Mouse (Mus musculus) ovary, postnatal 36 days (tissue): ENCODE results near the gene Ube2j1.
"Not testable (repeated sequence)": the region's sequence is repeated elsewhere in the genome, so short reads cannot be mapped to it uniquely, and the experiment has no call there.

Experiments used
- DNase-seq: peaks from one replicate; pipeline ENCODE4 v3.0.0; 2022; ENCODE audit warnings: low spot score, mixed read lengths

The Ube2j1 gene

DNA sequence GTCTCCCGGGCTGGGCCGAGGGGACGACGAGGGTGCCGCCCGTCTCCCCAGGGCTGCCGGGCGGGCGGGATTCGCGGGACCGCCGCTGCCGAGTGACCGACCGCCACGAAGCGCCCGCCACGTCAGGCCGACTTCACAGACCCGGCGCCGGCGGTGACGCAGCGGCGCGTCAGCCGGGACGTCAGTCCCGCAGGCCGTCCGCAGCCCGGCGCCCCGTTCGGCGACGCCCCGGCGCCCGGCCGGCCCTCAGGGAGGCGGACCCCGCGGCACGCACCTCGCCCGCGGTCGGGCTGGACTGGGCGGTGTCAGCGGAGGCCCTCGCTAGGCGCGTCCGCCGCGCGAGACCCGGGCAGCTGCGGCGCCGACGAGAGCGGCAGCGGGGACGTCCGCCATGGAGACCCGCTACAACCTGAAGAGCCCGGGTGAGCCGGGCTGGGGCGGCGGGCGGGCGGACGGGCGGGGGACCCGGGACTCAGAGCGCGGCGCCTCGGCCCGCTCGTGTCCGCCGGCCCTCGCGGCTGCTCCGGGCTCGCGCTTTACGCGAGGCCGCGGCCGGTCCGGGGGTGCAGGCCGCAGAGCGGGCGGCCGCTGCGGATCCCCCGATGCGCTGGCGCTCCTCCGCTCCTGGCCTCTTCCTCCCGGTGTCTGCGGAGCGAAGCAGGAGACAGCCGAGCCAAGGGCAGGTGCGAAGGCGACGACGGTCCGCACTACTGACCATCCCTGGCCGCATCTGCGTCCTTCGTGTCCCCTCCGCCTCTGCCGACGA lies at the start of gene Ube2j1:
Gene Ube2j1 (plus strand): TSS at position 222 of the 766 bp plus-strand sequence.
- DNase-seq, result peak; percentile 93

- DNase-seq, result no peak
Measured at GRCm38 (mm10) chr4:32981617-32982016, 49.6 kb upstream of the Ube2j1 start.

DNA sequence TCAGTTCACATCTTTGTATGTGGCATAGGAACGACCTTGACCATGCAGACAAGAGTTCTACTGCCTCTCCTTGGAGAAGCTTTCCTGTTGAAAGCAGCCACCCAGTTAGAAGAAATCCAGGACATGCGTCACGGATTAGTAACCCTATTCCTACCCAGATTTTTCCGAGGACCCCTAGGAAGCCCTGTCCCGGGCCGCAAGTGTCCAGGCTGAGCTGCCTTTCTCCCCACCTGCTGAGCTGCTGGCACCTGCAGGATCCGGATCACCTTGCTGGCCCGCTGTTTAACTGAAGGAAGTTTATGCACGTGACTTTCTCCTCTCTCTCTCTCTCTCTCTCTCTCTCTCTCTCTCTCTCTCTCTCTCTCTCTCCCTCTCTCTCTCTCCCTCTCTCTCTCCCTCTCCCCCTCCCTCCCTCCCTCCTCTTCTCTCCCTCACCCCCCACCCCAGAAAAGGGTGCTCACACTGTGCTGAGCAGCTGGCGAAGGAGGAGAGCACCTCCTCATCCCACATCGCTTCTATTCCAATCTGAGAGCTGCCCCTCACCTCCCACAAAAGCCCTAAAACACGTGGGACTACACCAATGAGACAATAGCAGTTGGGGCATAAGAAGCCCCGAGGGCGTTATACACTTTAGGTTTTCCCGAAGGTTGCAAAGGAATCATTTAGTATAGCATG lies 49.0 kb upstream of the Ube2j1 start:
- DNase-seq, result peak; percentile 6

- no peak for DNase-seq
Measured at GRCm38 (mm10) chr4:32982716-32983175, 48.5 kb upstream of the Ube2j1 start, which contains the start of gene Rragd. Gene Rragd (plus strand): TSS chr4:32983037.

- peak; percentile 59 for DNase-seq
Measured at GRCm38 (mm10) chr4:32983176-32984155, 47.8 kb upstream of the Ube2j1 start.

- DNase-seq, result no peak
Measured at GRCm38 (mm10) chr4:32984242-32984641, 47.0 kb upstream of the Ube2j1 start.

DNA sequence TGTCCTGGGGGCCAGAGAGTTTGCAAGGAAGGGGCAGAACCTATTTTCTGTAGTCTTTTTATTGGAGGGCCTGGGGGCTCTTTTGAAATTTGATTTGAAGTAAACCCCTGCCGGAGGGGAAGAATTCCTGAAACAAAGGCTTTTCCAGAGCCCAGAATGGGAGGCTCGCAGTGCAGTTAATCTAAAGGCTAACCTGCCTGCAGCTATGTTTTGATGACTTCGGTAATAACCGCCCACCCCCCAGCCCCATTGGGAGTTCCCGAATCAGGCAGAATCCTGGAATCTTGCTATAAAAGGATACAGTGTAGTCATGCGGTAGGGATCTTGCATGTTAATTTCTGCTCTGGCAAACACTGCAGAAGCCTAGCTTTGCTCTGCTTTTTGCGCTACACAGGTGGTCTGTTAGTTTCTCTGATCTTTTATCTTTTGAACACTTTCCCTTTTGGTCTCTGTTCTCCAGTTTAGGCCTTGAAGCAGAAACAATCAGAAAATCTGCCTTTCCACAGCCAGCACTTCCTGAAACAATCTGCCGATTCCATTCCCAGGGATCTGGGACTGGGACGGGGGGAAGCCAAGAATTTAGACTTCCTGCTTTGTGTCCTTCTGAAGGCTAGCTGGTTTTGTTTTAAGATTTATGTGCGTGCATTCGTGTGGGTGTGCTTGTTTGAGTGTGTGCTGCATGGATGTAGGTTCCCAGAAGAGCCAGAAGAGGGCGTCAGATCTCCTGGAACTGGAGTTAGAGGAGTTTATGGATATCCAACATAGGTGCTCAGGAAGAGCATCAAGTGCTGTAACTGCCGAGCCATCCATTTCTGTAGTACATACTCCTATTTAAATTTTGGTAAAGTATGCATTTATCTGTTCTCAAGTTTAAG lies 46.2 kb upstream of the Ube2j1 start:
- no peak for DNase-seq

- DNase-seq, result no peak
Measured at GRCm38 (mm10) chr4:32985684-32986083, 45.5 kb upstream of the Ube2j1 start.

DNA sequence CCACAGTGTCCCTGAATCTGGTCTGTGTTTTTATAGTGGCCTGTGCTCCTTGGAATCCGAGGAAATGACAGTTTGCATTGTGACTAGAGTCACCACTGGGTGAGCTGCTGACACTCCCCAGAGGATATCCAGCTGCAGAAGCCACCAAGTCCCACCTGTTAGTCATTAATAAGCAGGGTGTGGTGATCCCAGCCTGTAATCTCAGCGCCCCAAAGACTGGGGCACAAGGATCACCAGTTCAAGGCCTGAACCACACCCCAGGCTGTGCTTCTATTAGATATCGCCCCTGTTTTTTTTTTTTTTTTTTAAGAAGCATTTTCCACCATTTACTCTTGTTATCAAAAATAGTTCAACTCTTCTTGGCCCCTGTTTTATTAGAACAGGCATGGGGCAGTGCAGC lies 44.2 kb upstream of the Ube2j1 start:
- DNase-seq, result no peak

DNA sequence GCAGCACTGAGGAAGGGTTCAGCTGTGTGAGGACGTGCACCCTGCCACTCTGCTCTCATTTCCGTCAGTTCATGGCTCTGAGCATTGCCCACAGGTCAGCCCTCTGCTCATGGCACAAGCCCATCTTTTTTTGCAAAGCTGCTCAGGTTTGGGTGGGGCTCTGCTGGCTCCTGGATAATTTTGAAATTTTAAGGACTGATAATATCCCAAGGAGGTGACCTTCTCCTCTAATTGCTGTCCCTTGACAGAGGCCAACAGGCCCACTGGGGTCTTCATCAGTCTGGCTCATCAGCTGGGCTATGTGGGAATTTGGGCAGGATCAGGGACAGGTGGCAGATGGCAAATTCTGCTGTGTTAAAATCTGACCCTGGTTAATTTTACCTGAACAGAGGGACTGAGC lies 41.9 kb upstream of the Ube2j1 start:
- no peak for DNase-seq

- DNase-seq, result no peak
Measured at GRCm38 (mm10) chr4:32994168-32994567, 37.0 kb upstream of the Ube2j1 start.

DNA sequence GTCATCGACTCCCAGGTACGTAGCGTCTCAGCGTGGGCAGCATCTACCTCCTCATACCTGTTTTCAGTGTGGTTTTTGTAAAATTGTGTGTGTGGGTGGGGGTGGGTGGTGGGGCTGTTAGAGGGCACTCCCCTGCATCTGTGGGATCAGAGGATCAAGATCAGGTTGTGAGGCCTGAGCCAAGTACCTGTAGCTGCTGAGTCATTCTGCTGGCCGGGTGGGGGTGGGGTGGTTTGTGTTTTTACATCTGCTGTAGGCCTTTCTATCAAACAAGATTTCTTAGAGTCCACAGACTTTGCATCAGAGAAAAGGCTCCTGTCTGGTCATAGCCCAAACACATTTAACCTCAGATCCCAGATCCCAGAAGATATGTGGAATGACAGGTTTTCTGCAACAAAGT lies 35.1 kb upstream of the Ube2j1 start:
- no peak for DNase-seq

DNA sequence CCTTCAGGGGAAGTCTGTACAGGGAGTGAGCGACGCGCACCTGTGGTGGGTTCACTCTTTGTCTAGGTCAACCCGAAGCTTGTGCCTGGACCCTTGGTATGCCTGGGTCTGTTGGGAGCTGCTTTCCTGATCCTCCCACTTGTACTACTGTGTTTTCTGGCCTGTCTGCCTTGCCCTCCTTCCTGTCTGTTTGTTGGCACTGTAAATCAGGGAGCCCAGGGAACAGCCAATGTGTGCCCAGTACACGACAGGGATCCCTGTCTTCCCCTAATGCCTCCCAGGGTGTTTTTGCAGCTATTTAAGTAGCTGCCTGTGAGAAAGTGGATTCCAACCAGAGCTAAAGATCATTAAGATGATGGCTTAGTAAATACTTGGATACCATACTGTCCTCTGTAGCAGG lies 33.6 kb upstream of the Ube2j1 start:
- DNase-seq, result no peak

DNA sequence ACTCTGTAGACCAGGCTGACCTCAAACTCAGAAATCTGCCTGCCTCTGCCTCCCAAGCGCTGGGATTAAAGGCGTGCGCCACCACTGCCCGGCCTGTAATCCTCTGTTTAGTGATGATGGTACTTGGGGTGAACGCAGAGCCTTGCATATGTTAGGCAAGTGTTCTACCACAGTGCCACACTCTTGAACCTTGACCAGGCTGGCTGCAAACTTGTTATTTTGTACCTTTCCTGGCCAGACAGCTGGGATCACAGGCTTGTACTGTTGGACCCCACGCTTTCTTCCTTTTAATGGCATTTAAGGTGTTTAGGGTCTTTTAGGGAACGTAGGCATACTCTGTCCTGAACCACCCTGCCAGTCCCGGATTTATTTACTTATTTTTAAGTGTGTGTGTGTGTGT lies 32.2 kb upstream of the Ube2j1 start:
- DNase-seq, result no peak

- DNase-seq, result no peak
Measured at GRCm38 (mm10) chr4:33002081-33002480, 29.1 kb upstream of the Ube2j1 start.

GRCm38 (mm10) chr4:33005595-33006470 lies 25.4 kb upstream of the Ube2j1 start:
- not testable (repeated sequence) for DNase-seq

- DNase-seq, result no peak
Measured at GRCm38 (mm10) chr4:33006844-33007243, 24.4 kb upstream of the Ube2j1 start.

- no peak for DNase-seq
Measured at GRCm38 (mm10) chr4:33007443-33008217, 23.6 kb upstream of the Ube2j1 start.

DNA sequence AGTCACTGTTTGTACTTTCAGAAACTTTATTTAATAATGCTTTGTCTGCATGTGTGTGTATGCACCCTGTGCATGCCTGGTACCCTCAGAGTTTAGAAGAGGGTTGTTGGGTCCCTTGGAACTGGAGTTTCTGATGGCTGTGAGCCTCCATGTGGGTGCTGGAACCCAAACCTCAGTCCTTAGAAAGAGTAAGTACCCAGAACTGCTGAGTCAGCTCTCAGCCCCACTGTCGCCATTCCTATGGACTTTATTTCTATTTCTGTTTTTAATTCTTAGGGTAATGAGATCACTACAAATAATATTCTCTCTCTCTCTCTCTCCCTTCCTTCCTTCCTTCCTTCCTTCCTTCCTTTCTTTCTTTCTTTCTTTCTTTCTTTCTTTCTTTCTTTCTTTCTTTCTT lies 21.1 kb upstream of the Ube2j1 start:
- no peak for DNase-seq
